Mouse (Mus musculus): ENCODE measurements around the gene AI182371. TPM values are rescaled to one million over a fixed set of nuclear protein-coding genes. Genes with fewer than 3 reads are reported as not detected.

The AI182371 gene
- 1.2 and 1.5 TPM in 2 replicates for total RNA-seq (2015)
- total RNA-seq (2017): 0.41 and 1.00 TPM in 2 replicates

DNA sequence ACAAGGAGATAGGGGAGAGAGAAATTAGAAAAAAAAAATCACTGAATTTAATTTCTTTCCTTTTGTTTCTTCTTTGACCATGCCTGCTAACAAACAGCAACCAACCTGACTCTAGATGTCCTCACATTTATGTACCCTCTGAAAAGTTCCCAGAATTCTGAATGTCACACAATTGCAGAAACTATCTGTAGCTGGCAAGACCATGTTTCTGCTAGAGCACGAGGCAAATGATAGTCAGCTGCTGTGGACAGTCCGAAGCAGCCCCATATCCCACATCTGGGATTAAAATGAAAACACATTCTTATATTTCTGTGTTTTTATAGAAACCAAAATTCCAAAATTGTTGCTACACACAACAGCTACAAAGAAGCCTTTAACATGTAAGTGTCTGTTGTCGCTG lies at the start of gene AI182371:
Gene AI182371 (minus strand): TSS at position 101 of the 400 bp plus-strand sequence.
- no peak for ATAC-seq (replicated peaks; ENCODE audit: poor library complexity)

DNA sequence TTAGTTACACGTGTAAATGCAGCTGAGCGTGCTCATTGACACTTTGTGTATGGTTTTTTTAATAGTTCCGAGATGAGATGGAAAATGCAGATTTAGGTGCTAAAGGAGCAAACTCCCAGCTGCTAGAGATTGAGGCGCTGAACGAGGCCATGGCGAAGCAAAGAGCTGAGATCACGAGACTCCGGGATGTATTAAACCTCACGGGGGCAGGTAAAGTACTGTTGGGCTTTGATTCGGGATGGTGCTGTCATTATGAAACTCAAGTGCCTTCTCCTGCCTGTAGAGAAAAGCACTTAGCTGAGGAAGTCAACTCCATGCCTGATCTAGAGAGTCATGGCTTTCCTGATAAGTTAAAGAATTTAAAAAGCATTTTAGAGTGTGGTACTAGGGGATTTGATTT lies 47.5 kb upstream of the AI182371 start:
- ATAC-seq (replicated peaks; ENCODE audit: poor library complexity): no peak

- no peak for ATAC-seq (replicated peaks; ENCODE audit: poor library complexity)
Observed at GRCm38 (mm10) chr2:35141673-35142072, 40.3 kb upstream of the AI182371 start.

- ATAC-seq (replicated peaks; ENCODE audit: poor library complexity): no peak
Observed at GRCm38 (mm10) chr2:35138576-35138975, 37.2 kb upstream of the AI182371 start.

GRCm38 (mm10) chr2:35133891-35134290 lies 32.5 kb upstream of the AI182371 start:
- no peak for ATAC-seq (replicated peaks; ENCODE audit: poor library complexity)

DNA sequence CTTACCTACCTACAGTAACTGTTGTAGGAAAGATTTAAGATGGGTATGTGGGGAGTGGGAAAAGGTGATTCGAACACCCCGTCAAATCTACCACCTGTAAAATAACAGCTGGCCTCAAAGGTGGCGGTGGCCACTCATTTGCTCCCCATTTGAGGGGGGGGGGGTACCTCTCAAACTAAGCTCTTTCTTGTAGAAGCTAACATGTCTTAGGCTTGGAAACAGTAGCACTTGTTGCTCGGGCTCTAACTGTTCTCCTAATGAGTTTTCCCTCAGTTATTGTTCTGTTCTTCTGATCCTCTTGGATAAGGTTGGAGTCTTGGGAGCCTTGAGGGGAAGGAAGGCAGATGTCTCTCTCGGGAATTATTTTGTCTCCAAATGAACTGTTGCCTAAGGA lies 31.3 kb upstream of the AI182371 start:
- ATAC-seq (replicated peaks; ENCODE audit: poor library complexity): no peak

DNA sequence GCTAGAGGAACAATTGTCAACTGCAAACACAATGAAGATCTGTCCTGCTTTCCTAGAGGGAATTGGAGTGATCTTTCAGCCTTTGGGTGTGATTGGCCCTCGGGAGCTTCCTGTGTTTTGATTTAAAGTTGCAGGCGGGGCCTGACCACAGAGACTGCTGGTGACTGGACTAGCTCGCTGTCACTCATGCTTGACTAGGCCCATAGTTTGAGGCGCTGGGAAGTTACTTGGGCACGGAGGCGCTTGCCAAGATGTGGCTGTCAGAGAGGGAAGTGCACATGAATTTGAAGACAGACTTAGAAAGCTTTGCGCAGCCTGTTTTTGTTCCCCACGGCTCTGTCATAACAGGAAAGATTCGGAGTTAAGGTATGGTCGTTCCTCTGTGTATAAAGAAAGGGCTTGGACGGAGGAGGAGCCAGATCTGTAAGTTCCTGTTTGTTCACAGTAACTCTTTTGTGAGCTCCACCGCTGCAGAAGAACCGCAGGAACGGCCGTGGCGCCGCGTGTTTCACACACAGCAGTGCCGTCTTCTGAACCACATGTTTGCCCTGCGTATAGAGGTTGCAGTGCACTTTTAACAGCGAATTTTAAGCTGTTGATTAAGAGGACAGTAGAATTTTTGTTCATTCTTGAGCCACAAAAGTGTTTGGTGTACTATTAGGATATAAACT lies 30.8 kb upstream of the AI182371 start:
- peak; percentile 99 for ATAC-seq (replicated peaks; ENCODE audit: poor library complexity)

GRCm38 (mm10) chr2:35131491-35131890 lies 30.1 kb upstream of the AI182371 start:
- no peak for ATAC-seq (replicated peaks; ENCODE audit: poor library complexity)

- no peak for ATAC-seq (replicated peaks; ENCODE audit: poor library complexity)
Observed at GRCm38 (mm10) chr2:35124716-35125115, 23.4 kb upstream of the AI182371 start.

DNA sequence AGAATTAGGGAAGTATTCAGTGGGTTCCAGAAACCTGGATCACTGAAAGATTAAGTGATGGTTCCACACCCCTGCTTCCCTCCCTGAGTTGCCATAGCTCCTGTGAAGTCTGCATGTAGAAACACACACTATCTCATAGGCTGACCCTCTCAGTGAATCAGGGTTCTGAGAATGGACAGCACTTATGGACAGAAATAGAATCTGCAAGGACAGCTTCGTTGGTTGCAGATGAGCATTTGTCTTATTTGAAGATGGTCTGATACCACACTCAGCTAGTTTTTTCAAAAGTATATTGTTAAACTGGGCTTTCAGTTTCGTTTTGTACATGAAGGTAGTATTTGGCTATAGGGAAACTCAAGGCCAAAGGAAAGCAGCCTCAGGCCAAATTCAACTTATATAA lies 9.2 kb upstream of the AI182371 start:
- ATAC-seq (replicated peaks; ENCODE audit: poor library complexity): no peak

DNA sequence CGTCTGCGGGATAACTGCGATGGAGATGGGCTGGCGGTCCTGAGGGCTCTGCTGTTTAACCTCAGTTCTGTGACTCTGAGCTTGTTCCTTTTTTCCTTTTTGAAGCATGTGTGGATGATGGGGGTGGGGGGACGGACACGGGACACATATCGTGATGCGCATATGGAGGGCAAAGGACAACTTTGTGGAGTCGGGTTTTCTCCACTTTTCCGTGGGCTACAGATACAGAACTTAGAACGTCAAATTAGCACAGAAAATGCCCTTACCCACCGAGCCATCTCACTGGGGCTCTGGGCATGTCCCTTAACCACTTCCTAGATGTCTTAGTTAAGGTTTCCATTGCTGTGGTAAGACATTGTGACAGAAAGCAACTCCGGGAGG lies 8.6 kb upstream of the AI182371 start:
- ATAC-seq (replicated peaks; ENCODE audit: poor library complexity): peak; percentile 13

GRCm38 (mm10) chr2:35109141-35109923 lies 8.0 kb upstream of the AI182371 start, which contains the start of gene Cntrl:
Gene Cntrl (plus strand): TSS chr2:35109492.
- ATAC-seq (replicated peaks; ENCODE audit: poor library complexity): peak; percentile 81

- peak; percentile 45 for ATAC-seq (replicated peaks; ENCODE audit: poor library complexity)
Observed at GRCm38 (mm10) chr2:35108712-35109111, 7.4 kb upstream of the AI182371 start.

DNA sequence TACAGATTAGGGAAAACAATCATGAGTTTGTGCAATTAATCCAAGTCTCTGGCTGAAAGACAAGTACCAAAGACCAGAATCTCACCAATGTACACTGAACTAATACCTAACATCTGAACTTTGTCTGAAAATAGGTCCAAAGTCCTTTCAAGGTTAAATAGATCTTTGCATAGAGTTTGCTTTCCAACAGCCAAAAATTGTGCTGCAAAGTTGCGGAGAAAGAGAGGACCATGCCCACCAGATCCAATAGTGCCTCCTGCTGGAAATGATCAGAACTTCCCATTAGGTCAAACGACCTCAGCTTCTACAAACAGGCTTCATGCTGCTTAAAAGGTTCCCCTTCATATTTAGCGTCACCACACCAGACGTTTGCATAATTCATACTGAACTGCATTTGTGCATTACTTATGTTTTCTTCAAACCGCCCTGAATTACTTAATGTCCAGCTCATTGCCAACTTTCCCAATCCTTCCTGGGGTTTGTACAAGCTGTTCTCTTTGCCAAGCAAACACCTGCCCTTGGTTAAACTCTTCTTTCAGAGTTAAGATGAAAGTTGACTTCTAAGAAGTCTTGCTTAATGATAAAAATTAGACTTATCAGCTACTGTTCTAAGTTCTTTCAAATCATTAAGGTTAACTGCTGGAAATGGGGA lies 6.8 kb upstream of the AI182371 start:
- peak; percentile 28 for ATAC-seq (replicated peaks; ENCODE audit: poor library complexity)

GRCm38 (mm10) chr2:35104843-35105242 lies 3.5 kb upstream of the AI182371 start:
- no peak for ATAC-seq (replicated peaks; ENCODE audit: poor library complexity)

- ATAC-seq (replicated peaks; ENCODE audit: poor library complexity): no peak
Observed at GRCm38 (mm10) chr2:35103558-35103957, 2.2 kb upstream of the AI182371 start.

- no peak for ATAC-seq (replicated peaks; ENCODE audit: poor library complexity)
Observed at GRCm38 (mm10) chr2:35102777-35103176, 1.4 kb upstream of the AI182371 start.

DNA sequence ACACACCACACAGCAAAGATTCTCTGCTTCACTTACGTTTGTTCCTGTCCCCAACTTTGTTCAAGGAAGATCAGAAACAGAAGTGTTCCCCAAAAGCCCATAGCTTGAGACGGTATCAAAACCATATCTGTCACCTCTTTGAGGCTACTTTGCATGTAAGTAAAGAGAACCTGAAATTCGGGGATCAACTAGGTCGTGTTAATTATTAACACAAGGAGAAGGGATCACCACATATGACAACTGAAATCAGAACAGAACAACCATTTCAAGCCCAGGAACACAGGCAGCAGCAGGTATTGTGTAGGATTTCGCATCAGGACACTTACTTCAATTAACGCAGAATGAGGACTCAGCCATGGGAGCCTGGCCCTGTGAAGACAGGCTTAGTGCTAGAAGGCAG lies 814 bp downstream of the AI182371 start:
- no peak for ATAC-seq (replicated peaks; ENCODE audit: poor library complexity)

GRCm38 (mm10) chr2:35087418-35087817 lies 13.9 kb downstream of the AI182371 start:
- no peak for ATAC-seq (replicated peaks; ENCODE audit: poor library complexity)

- ATAC-seq (replicated peaks; ENCODE audit: poor library complexity): no peak
Observed at GRCm38 (mm10) chr2:35079166-35079565, 22.2 kb downstream of the AI182371 start.

GRCm38 (mm10) chr2:35074328-35074727 lies 27.0 kb downstream of the AI182371 start:
- no peak for ATAC-seq (replicated peaks; ENCODE audit: poor library complexity)

GRCm38 (mm10) chr2:35072547-35072946 lies 28.8 kb downstream of the AI182371 start:
- ATAC-seq (replicated peaks; ENCODE audit: poor library complexity): no peak

Data from megakaryocyte progenitor cell, adult 5-6 weeks (primary cell).